Mouse (Mus musculus): ENCODE results near the gene Tsen15. TPM values are rescaled to one million over a fixed set of nuclear protein-coding genes. Genes with fewer than 3 reads are reported as not detected.
"Not testable (repeated sequence)": the region's sequence is repeated elsewhere in the genome, so short reads cannot be mapped to it uniquely, and the experiment has no call there.

Tsen15 gene
- polyA plus RNA-seq, 1 experiment from 2014 or later = 74.5 TPM

DNA sequence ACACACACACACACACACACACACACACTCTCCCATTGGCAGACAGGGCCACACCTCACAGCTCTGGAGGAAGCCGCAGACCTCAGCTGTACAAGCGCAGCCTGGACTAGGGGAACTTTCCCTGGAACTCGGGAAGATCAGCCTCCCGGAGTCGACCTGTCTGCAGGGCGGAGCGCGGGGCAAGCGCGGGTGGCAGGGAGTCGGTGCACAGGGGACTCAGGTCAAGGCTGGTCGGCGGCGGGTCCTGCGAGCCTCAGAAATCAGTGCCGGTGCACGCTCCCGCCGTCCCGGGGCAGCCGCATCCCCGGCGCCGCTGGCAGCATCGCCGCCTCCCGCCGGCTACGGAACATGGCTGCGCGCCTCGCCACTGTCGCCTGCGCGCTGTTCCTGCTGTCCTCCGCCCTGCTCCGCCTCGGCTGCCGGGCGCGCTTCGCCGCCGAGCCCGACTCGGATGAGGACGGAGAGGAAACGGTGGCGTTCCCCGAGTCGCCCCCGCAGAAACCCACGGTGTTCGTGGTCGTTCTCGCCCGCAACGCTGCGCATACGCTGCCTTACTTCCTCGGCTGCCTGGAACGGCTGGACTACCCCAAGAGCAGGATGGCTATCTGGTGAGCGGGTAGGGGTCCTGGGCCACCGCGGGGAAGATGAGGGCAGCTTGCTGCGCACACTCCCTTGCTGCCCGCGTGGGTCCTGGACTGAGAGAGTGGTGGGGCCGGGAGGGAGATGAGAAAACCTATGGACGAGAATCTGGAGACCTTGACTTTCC lies 13.5 kb upstream of the Tsen15 start, which contains the start of gene Colgalt2:
TSS of gene Colgalt2 (plus strand) at position 41 of the 766 bp plus-strand sequence.
- WGBS (ENCODE audit: insufficient replicate concordance) = under 1% methylated on average over 66 of the region's 70 CpGs
- Histone ChIP-seq H3K4me1 (ENCODE audit: control insufficient read depth, insufficient read depth, low read length) (peaks cover 4% of the 10 kb centered on the region; the same call in 1 of the 2 replicates), H3K9me3 (replicated peaks; ENCODE audit: control insufficient read depth, low read length) (no peaks in the 10 kb centered on the region), H3K27ac (ENCODE audit: low read depth, low read length) (no peak within 1 kb of the TSS; the same call in 1 of the 2 replicates), H3K4me2 (peak within 1 kb of the TSS; percentile 91), H3K27me3 (ENCODE audit: control insufficient read depth, insufficient read depth, low read length) (no peaks in the 10 kb centered on the region), H3K9ac (ENCODE audit: low read depth, low read length) (peak within 1 kb of the TSS; percentile 75), H3K4me3 (ENCODE audit: low read depth, low read length) (peak within 1 kb of the TSS; percentile 53), H3K36me3 (ENCODE audit: control insufficient read depth, insufficient read depth, low read length) (no peaks in the 10 kb centered on the region)
- ATAC-seq (replicated peaks; ENCODE audit: insufficient number of reproducible peaks, low FRiP score, low TSS enrichment) = peak; percentile 42; the same call in 1 of the 2 replicates

- Histone ChIP-seq H3K27me3 (ENCODE audit: control insufficient read depth, insufficient read depth, low read length) (no peaks in the 10 kb centered on the region), H3K4me2 (no peak overlapping the region), H3K9me3 (replicated peaks; ENCODE audit: control insufficient read depth, low read length) (no peaks in the 10 kb centered on the region), H3K36me3 (ENCODE audit: control insufficient read depth, insufficient read depth, low read length) (no peaks in the 10 kb centered on the region), H3K9ac (ENCODE audit: low read depth, low read length) (no peak overlapping the region), H3K27ac (ENCODE audit: low read depth, low read length) (no peak overlapping the region), H3K4me1 (ENCODE audit: control insufficient read depth, insufficient read depth, low read length) (peaks cover 4% of the 10 kb centered on the region; the same call in 1 of the 2 replicates), H3K4me3 (ENCODE audit: low read depth, low read length) (no peak overlapping the region)
- ATAC-seq (replicated peaks; ENCODE audit: insufficient number of reproducible peaks, low FRiP score, low TSS enrichment) = no peak
- 50% methylated on average over 1 of the region's 1 CpGs for WGBS (ENCODE audit: insufficient replicate concordance)
Observed at GRCm38 (mm10) chr1:152398708-152399107, 12.2 kb upstream of the Tsen15 start.

GRCm38 (mm10) chr1:152394956-152395515 lies 8.5 kb upstream of the Tsen15 start:
- Histone ChIP-seq H3K27me3 (ENCODE audit: control insufficient read depth, insufficient read depth, low read length) (no peaks in the 10 kb centered on the region), H3K4me1 (ENCODE audit: control insufficient read depth, insufficient read depth, low read length) (no peaks in the 10 kb centered on the region), H3K4me3 (ENCODE audit: low read depth, low read length) (no peak overlapping the region), H3K27ac (ENCODE audit: low read depth, low read length) (no peak overlapping the region), H3K4me2 (no peak overlapping the region), H3K9ac (ENCODE audit: low read depth, low read length) (no peak overlapping the region), H3K36me3 (ENCODE audit: control insufficient read depth, insufficient read depth, low read length) (no peaks in the 10 kb centered on the region), H3K9me3 (replicated peaks; ENCODE audit: control insufficient read depth, low read length) (no peaks in the 10 kb centered on the region)
- whole genome bisulfite sequencing (ENCODE audit: insufficient replicate concordance) = 83% methylated on average over 4 of the region's 4 CpGs
- no peak for ATAC-seq (replicated peaks; ENCODE audit: insufficient number of reproducible peaks, low FRiP score, low TSS enrichment)

GRCm38 (mm10) chr1:152394137-152394536 lies 7.6 kb upstream of the Tsen15 start:
- Histone ChIP-seq H3K4me1 (ENCODE audit: control insufficient read depth, insufficient read depth, low read length) (no peaks in the 10 kb centered on the region), H3K27me3 (ENCODE audit: control insufficient read depth, insufficient read depth, low read length) (no peaks in the 10 kb centered on the region), H3K27ac (ENCODE audit: low read depth, low read length) (no peak overlapping the region), H3K9me3 (replicated peaks; ENCODE audit: control insufficient read depth, low read length) (no peaks in the 10 kb centered on the region), H3K36me3 (ENCODE audit: control insufficient read depth, insufficient read depth, low read length) (no peaks in the 10 kb centered on the region), H3K9ac (ENCODE audit: low read depth, low read length) (no peak overlapping the region), H3K4me3 (ENCODE audit: low read depth, low read length) (no peak overlapping the region), H3K4me2 (no peak overlapping the region)
- 89% methylated on average over 3 of the region's 3 CpGs for WGBS (ENCODE audit: insufficient replicate concordance)
- ATAC-seq (replicated peaks; ENCODE audit: insufficient number of reproducible peaks, low FRiP score, low TSS enrichment) = no peak

DNA sequence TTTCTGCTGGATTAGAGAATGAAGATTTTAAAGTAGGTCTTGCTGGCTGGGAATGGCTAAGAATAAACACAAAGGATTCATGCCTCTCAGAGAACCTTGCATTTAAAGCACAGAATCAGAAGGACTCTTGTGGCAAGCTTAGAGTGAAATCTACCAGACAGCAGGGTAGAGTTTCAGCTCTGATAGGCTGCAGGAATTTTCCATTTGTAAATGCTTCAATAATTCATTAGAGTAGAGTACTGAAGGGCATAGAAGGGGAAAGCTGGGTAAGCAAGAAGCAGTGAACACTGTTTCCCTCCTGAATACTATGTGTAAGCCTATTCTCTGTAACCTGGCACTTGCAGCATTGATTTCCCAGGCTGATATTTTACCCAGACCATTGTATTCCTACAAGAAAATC lies 2.8 kb upstream of the Tsen15 start:
- no peak overlapping the region for H3K4me2 ChIP-seq
- no peaks in the 10 kb centered on the region for H3K4me1 ChIP-seq (ENCODE audit: control insufficient read depth, insufficient read depth, low read length)
- H3K27ac ChIP-seq (ENCODE audit: low read depth, low read length) = no peak overlapping the region
- no peak overlapping the region for H3K9ac ChIP-seq (ENCODE audit: low read depth, low read length)
- ATAC-seq (replicated peaks; ENCODE audit: insufficient number of reproducible peaks, low FRiP score, low TSS enrichment) = no peak
- H3K4me3 ChIP-seq (ENCODE audit: low read depth, low read length) = no peak overlapping the region
- H3K9me3 ChIP-seq (replicated peaks; ENCODE audit: control insufficient read depth, low read length) = no peaks in the 10 kb centered on the region
- no peaks in the 10 kb centered on the region for H3K36me3 ChIP-seq (ENCODE audit: control insufficient read depth, insufficient read depth, low read length)
- no peaks in the 10 kb centered on the region for H3K27me3 ChIP-seq (ENCODE audit: control insufficient read depth, insufficient read depth, low read length)

- not testable (repeated sequence) for H3K27me3 ChIP-seq (ENCODE audit: control insufficient read depth, insufficient read depth, low read length); H3K27ac ChIP-seq (ENCODE audit: low read depth, low read length); H3K9me3 ChIP-seq (replicated peaks; ENCODE audit: control insufficient read depth, low read length); H3K4me1 ChIP-seq (ENCODE audit: control insufficient read depth, insufficient read depth, low read length); ATAC-seq (replicated peaks; ENCODE audit: insufficient number of reproducible peaks, low FRiP score, low TSS enrichment); H3K36me3 ChIP-seq (ENCODE audit: control insufficient read depth, insufficient read depth, low read length)
- H3K4me2 ChIP-seq = peak overlapping the region; percentile 83
- peak overlapping the region; percentile 88 for H3K9ac ChIP-seq (ENCODE audit: low read depth, low read length)
- WGBS (ENCODE audit: insufficient replicate concordance) = 16% methylated on average over 2 of the region's 4 CpGs
- peak overlapping the region; percentile 85 for H3K4me3 ChIP-seq (ENCODE audit: low read depth, low read length)
Observed at GRCm38 (mm10) chr1:152385693-152386092, 795 bp downstream of the Tsen15 start.

DNA sequence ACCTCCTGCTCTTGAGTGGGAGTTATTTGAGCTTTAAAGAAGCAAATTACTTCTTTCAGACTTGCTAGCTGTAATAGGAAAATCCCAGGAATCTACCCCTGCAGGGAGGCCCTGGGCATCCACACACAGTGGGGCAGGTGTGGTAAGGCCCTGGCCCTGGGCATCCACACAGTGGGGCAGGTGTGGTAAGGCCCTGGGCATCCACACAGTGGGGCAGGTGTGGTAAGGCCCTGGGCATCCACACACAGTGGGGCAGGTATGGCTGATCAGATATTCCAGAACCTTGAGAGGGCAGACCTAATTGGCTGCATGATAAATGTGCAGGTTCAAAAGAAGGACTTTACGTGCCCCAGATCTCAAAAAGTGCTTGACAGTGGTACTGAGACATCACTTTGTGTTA lies 1.9 kb downstream of the Tsen15 start:
- Histone ChIP-seq H3K4me1 (ENCODE audit: control insufficient read depth, insufficient read depth, low read length) (no peaks in the 10 kb centered on the region), H3K27ac (ENCODE audit: low read depth, low read length) (no peak overlapping the region), H3K36me3 (ENCODE audit: control insufficient read depth, insufficient read depth, low read length) (peaks cover 3% of the 10 kb centered on the region; the same call in 1 of the 2 replicates), H3K4me3 (ENCODE audit: low read depth, low read length) (no peak overlapping the region), H3K9ac (ENCODE audit: low read depth, low read length) (no peak overlapping the region), H3K4me2 (no peak overlapping the region), H3K9me3 (replicated peaks; ENCODE audit: control insufficient read depth, low read length) (no peaks in the 10 kb centered on the region), H3K27me3 (ENCODE audit: control insufficient read depth, insufficient read depth, low read length) (no peaks in the 10 kb centered on the region)
- no peak for ATAC-seq (replicated peaks; ENCODE audit: insufficient number of reproducible peaks, low FRiP score, low TSS enrichment)
- 97% methylated on average over 1 of the region's 1 CpGs for WGBS (ENCODE audit: insufficient replicate concordance)

DNA sequence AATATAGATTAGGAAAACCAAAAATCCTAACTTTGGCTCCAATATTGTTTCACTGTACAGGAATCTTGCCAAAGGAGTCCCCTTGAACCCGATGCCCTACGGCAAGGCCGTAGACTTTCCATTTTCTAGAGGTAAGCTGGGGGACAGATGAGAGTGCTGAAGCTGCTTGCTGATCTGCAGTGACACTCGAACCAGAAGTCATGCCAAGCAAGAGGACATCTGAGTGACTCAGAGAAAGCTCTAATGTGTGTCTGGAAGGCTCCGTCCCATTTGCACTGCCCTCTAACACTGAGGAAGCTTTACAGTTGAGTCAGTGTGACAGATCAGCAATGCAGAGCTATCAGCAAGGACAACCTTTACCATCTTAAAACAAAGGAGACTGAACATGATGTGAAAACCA lies 8.2 kb downstream of the Tsen15 start:
- H3K36me3 ChIP-seq (ENCODE audit: control insufficient read depth, insufficient read depth, low read length) = peaks cover 3% of the 10 kb centered on the region; the same call in 1 of the 2 replicates
- 83% methylated on average over 5 of the region's 5 CpGs for WGBS (ENCODE audit: insufficient replicate concordance)
- no peak overlapping the region for H3K27ac ChIP-seq (ENCODE audit: low read depth, low read length)

More for the DNA sequence above, 8.2 kb downstream of the Tsen15 start:
- Histone ChIP-seq H3K4me1 (ENCODE audit: control insufficient read depth, insufficient read depth, low read length) (no peaks in the 10 kb centered on the region), H3K9ac (ENCODE audit: low read depth, low read length) (no peak overlapping the region), H3K4me3 (ENCODE audit: low read depth, low read length) (no peak overlapping the region), H3K9me3 (replicated peaks; ENCODE audit: control insufficient read depth, low read length) (no peaks in the 10 kb centered on the region), H3K4me2 (no peak overlapping the region), H3K27me3 (ENCODE audit: control insufficient read depth, insufficient read depth, low read length) (no peaks in the 10 kb centered on the region)
- ATAC-seq (replicated peaks; ENCODE audit: insufficient number of reproducible peaks, low FRiP score, low TSS enrichment) = no peak
